Comparison of ENCODE assay signal across 21 mouse cellular contexts in genomic region chr19:45580235-45580634, GRCm38 (mm10). TPM values are rescaled to one million over a fixed set of nuclear protein-coding genes. Genes with fewer than 3 reads are reported as not detected.
DNase-seq lines count a peak whose midpoint lies in the region; ATAC-seq lines count a peak whose summit lies in the region.
"Had no signal": no experiment of that assay in that cellular context is flagged by ENCODE, and none has a peak within 500 bp of the region (broad histone marks: within the 10 kb centered on the region; RNA-seq: fewer than 3 reads in every experiment).

No protein-coding gene starts in this region.

- peaks cover 3% of the 10 kb centered on the region; the same call in 1 of the 2 replicates for H3K9me3 ChIP-seq in hindbrain, embryonic 10.5 days
- H3K9me3 ChIP-seq in hindbrain, embryonic 11.5 days (ENCODE audit: control insufficient read depth, low read length), result no peaks in the 10 kb centered on the region
- no peaks in the 10 kb centered on the region for H3K9me3 ChIP-seq in embryonic facial prominence, embryonic 10.5 days
- H3K9me3 ChIP-seq in midbrain, embryonic 12.5 days, result no peaks in the 10 kb centered on the region
- H3K9me3 ChIP-seq: embryonic facial prominence, embryonic 12.5 days had no signal

- peaks cover 52% of the 10 kb centered on the region for H3K36me3 ChIP-seq in hindbrain, embryonic 10.5 days
- 0 out of 2 replicates have a peak, but pooled peaks cover 2% of the 10 kb centered on the region for H3K36me3 ChIP-seq in hindbrain, embryonic 11.5 days (ENCODE audit: control insufficient read depth, insufficient read depth, low read length)
- H3K36me3 ChIP-seq in embryonic facial prominence, embryonic 10.5 days (replicated peaks), result peaks cover 49% of the 10 kb centered on the region
- H3K36me3 ChIP-seq in midbrain, embryonic 12.5 days, result peaks cover 25% of the 10 kb centered on the region

- H3K27ac ChIP-seq in hindbrain, embryonic 10.5 days, result peak overlapping the region; percentile 29; the same call in 1 of the 2 replicates
- H3K27ac ChIP-seq in hindbrain, embryonic 11.5 days (ENCODE audit: low read depth, low read length), result no peak overlapping the region
- H3K27ac ChIP-seq in embryonic facial prominence, embryonic 10.5 days (replicated peaks), result peak overlapping the region; percentile 35; the same call in 1 of the 2 replicates
- H3K27ac ChIP-seq in midbrain, embryonic 12.5 days (replicated peaks), result no peak overlapping the region
- H3K27ac ChIP-seq: embryonic facial prominence, embryonic 12.5 days; layer of hippocampus, adult 2 months had no signal

- no peak for DNase-seq in hindbrain, embryonic 10.5 days (ENCODE audit: low spot score)
- DNase-seq in hindbrain, embryonic 11.5 days (ENCODE audit: low spot score), result no peak
- peak; percentile 22 for DNase-seq in Muller cell, postnatal 12 days (ENCODE audit: inconsistent ontology term)
- no peak for DNase-seq in embryonic facial prominence, embryonic 10.5 days (ENCODE audit: low spot score)
- no peak for DNase-seq in adrenal gland, postnatal 4 days (ENCODE audit: low spot score in 2 of 2)
- no peak for DNase-seq in urinary bladder, adult 2 months (ENCODE audit: low spot score)
- DNase-seq in adipocyte (ENCODE audit: low spot score), result no peak
- DNase-seq: adrenal gland, adult 8-10 months; cerebellum, adult 9-11 months; kidney, adult 8-10 months; kidney, postnatal 14 days; lung, adult 18-20 months; lung, postnatal 14 days; thymus, postnatal 4 days had no signal

- no peak for ATAC-seq in hindbrain, embryonic 11.5 days (ENCODE audit: low FRiP score)
- ATAC-seq in midbrain, embryonic 12.5 days (ENCODE audit: low FRiP score, low read depth), result peak; percentile 59

- no peak overlapping the region for H3K9ac ChIP-seq in hindbrain, embryonic 11.5 days (ENCODE audit: low read depth, low read length)
- H3K9ac ChIP-seq in midbrain, embryonic 12.5 days (replicated peaks), result no peak overlapping the region; the same call in 1 of the 2 replicates
- H3K9ac ChIP-seq: embryonic facial prominence, embryonic 12.5 days had no signal

- peak overlapping the region; percentile 18; the same call in 1 of the 2 replicates for H3K4me3 ChIP-seq in hindbrain, embryonic 10.5 days
- H3K4me3 ChIP-seq in hindbrain, embryonic 11.5 days (ENCODE audit: low read depth, low read length), result no peak overlapping the region
- no peak overlapping the region for H3K4me3 ChIP-seq in embryonic facial prominence, embryonic 10.5 days
- no peak overlapping the region for H3K4me3 ChIP-seq in midbrain, embryonic 12.5 days
- H3K4me3 ChIP-seq: embryonic facial prominence, embryonic 12.5 days; erythroblast, embryonic 14.5 days; layer of hippocampus, adult 2 months; megakaryocyte, embryonic 14.5 days; myocyte had no signal

- peaks cover 68% of the 10 kb centered on the region for H3K4me1 ChIP-seq in hindbrain, embryonic 10.5 days (replicated peaks)
- peaks cover 12% of the 10 kb centered on the region; the same call in 1 of the 2 replicates for H3K4me1 ChIP-seq in hindbrain, embryonic 11.5 days (replicated peaks; ENCODE audit: control insufficient read depth, insufficient read depth, low read length)
- H3K4me1 ChIP-seq in embryonic facial prominence, embryonic 10.5 days, result peaks cover 77% of the 10 kb centered on the region
- H3K4me1 ChIP-seq in midbrain, embryonic 12.5 days, result peaks cover 35% of the 10 kb centered on the region

- H3K27me3 ChIP-seq in hindbrain, embryonic 10.5 days (ENCODE audit: insufficient read depth, poor library complexity, severe bottlenecking), result peaks cover 97% of the 10 kb centered on the region
- H3K27me3 ChIP-seq in hindbrain, embryonic 11.5 days (ENCODE audit: control insufficient read depth, insufficient read depth, low read length), result peaks cover 2% of the 10 kb centered on the region
- peaks cover 77% of the 10 kb centered on the region for H3K27me3 ChIP-seq in embryonic facial prominence, embryonic 10.5 days (replicated peaks; ENCODE audit: low read depth, poor library complexity, severe bottlenecking)
- H3K27me3 ChIP-seq in midbrain, embryonic 12.5 days, result peaks cover 89% of the 10 kb centered on the region
- H3K27me3 ChIP-seq: embryonic facial prominence, embryonic 12.5 days; megakaryocyte, embryonic 14.5 days had no signal

- H3K4me2 ChIP-seq in hindbrain, embryonic 11.5 days (replicated peaks; ENCODE audit: low read depth, low read length), result no peak overlapping the region
- H3K4me2 ChIP-seq in midbrain, embryonic 12.5 days (replicated peaks), result peak overlapping the region; percentile 19
- H3K4me2 ChIP-seq: embryonic facial prominence, embryonic 12.5 days; liver, embryonic 11.5 days had no signal

- WGBS in hindbrain, embryonic 10.5 days, result 51% methylated on average over 12 of the region's 12 CpGs
- WGBS in hindbrain, embryonic 11.5 days, result 41% methylated on average over 12 of the region's 12 CpGs
- 52% methylated on average over 12 of the region's 12 CpGs for WGBS in embryonic facial prominence, embryonic 10.5 days
- WGBS in midbrain, embryonic 12.5 days, result 18% methylated on average over 11 of the region's 12 CpGs

RNA-seq across cellular contexts. Expression of gene Gm17018, which starts 19.8 kb away (rescaled TPM):
- 48.8 and 62.1 TPM in 2 replicates for polyA plus RNA-seq in hindbrain, embryonic 10.5 days (2016; fragmentation: Nextera tagmentation; extraction: Ambion mirVana)
- polyA plus RNA-seq in hindbrain, embryonic 11.5 days (2014; fragmentation: Nextera tagmentation; extraction: Ambion mirVana), result 62.7 and 63.4 TPM in 2 replicates
- 50.3 and 50.8 TPM in 2 replicates for polyA plus RNA-seq in embryonic facial prominence, embryonic 10.5 days (2016; fragmentation: Nextera tagmentation; extraction: Ambion mirVana)
- polyA plus RNA-seq in midbrain, embryonic 12.5 days (2016; fragmentation: Nextera tagmentation; extraction: Ambion mirVana), result 41.4 and 41.9 TPM in 2 replicates
- 10 to 100 TPM; 25.6 to 30.7 TPM for total RNA-seq in adrenal gland, postnatal 4 days (2021)
- polyA plus RNA-seq in urinary bladder, adult 2 months (2012; rRNA removed), result 26.0 and 27.7 TPM in 2 replicates

RNA-seq across cellular contexts. Expression of gene Poll, which starts 19.9 kb away (rescaled TPM):
- 21.5 and 21.6 TPM in 2 replicates for polyA plus RNA-seq in hindbrain, embryonic 10.5 days (2016; fragmentation: Nextera tagmentation; extraction: Ambion mirVana)
- polyA plus RNA-seq in hindbrain, embryonic 11.5 days (2014; fragmentation: Nextera tagmentation; extraction: Ambion mirVana), result 14.1 and 16.4 TPM in 2 replicates
- polyA plus RNA-seq in embryonic facial prominence, embryonic 10.5 days (2016; fragmentation: Nextera tagmentation; extraction: Ambion mirVana), result 23.3 and 23.8 TPM in 2 replicates
- polyA plus RNA-seq in midbrain, embryonic 12.5 days (2016; fragmentation: Nextera tagmentation; extraction: Ambion mirVana), result 15.9 and 17.0 TPM in 2 replicates
- total RNA-seq in adrenal gland, postnatal 4 days (2021), result 10 to 100 TPM; 11.5 to 12.3 TPM
- 9.5 and 10.8 TPM in 2 replicates for polyA plus RNA-seq in urinary bladder, adult 2 months (2012; rRNA removed)

Comparison
In these comparisons a context has a peak if more than half of its experiments do, and no peak if none do; other contexts are left out.
1. H3K27ac ChIP-seq: peak in hindbrain, embryonic 10.5 days (single experiment) and embryonic facial prominence, embryonic 10.5 days (single experiment); none in hindbrain, embryonic 11.5 days (single experiment) and midbrain, embryonic 12.5 days (single experiment).